Mouse (Mus musculus) adrenal gland (tissue): ENCODE measurements around the gene Olfr692.

ENCODE experiments used
- intact Hi-C: fragments of 180-260 bp; cut with DNase I; formaldehyde crosslinking; loops from one replicate; pipeline ENCODE4 v1.15.1; 2025

Olfr692 gene

DNA sequence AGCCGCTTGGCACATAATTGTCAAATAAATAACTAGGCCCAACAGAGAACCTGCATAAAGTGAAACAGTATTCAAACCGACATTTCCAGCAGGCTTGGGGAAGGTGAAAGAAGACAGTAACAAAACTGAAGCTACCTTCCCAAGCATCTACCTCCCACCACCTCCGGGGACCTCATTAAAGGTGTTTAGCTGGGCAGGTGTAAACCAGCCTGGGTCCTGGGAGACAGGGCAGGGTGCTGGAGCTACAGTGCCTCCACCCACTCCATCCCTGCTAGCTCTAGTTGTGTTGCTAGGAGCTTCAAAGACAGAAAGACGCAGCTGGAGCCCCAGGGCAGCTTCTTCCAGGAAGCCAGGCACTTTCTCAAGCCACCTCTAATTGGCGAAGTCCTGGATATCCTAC is 36.2 kb downstream of the Olfr692 start, which contains the start of gene Cnga4:
Gene Cnga4, plus strand, starts transcription at position 301 of the 400 bp plus-strand sequence.
- intact Hi-C loops: loop anchor here (10.0 kb wide), 1 partner anchor 231 kb away; the partner anchor contains the start of gene Trim3

DNA sequence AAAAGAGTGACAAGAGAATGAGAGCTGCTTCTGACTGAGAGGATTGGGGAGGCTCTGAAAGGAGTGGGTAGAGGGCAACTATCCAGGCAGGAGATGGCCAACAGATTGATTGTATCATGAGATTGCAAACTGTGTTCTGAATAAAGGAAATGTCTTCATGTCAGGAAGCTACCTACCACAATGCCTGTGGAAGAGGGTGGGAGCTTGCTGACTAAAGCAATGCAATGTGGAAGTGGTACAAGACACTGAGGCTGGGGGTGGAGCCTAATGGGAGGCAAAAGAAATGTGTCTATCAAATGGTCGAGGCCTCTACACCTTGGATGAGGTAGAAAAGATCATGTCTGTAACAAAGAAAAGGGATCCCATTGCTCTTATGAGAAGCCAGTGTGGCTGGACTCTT is 38.3 kb downstream of the Olfr692 start:
- intact Hi-C loops: loop anchor here (5.0 to 10.0 kb wide), 2 partner anchors 121 to 228 kb away; partner anchors contain the start of gene Trim3

GRCm38 (mm10) chr7:105411874-105412632 is 44.0 kb downstream of the Olfr692 start:
- intact Hi-C loops: loop anchor here (2.0 kb wide), 2 partner anchors 63 to 103 kb away; no protein-coding TSS in a partner anchor

DNA sequence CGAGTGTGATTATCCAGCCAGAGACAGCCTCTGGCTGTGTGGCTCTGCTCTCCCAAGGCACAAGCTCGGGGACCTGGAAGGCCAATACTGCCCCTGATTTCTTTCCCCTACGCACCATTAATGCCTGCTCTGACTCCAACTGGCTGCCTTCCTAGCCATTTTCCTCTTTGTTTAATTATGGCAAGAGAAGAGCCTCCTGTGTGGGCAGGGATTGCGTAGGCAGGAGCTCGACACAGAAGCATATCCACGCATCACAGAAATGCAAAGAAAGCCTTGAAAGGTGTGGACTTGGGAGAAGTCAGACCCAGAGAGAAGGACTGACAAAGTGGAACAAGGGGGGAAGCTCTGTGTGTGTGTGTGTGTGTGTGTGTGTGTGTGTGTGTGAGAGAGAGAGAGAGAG is 46.4 kb downstream of the Olfr692 start:
- intact Hi-C loops: no loop called here

DNA sequence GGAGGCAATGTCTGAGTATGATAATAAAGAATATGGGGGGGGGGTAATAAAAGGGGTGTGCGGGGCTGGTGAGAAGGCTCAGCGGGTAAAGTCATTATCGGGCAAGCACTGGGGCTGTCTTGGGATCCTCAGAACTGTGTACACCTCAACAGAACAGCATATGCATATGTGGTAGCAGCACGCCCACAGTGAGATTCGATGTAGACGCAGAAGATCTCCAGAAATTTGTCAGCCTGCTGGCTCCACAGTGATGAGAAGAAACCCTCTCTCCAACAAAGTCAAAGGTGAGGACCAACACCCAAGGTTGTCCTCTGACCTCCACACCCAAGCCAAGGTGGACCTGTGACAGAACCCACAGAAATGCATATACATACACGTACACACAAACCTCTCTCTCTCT is 48.5 kb downstream of the Olfr692 start:
- intact Hi-C loops: no loop called here

DNA sequence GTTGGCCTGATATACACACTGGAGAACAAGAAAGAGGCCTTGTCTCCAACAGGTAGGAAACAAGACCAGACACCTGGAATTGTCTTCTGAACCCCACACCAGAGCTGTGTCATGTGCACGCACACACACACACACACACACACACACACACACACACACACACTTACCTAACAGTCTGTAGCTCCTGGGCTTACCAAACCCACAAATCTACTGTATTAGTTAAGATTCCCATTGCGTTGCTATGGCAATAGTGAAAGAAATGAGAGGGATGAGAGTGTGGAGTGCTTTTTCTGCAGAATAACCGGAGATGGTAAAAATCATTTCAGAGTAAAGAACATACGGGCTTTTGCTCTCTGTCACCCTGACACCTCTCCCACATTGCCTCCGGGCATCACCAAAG is 50.1 kb downstream of the Olfr692 start:
- intact Hi-C loops: no loop called here
